Mouse (Mus musculus) stomach, postnatal 0 days (tissue): ENCODE measurements around the gene A130010J15Rik. TPM values are rescaled to one million over a fixed set of nuclear protein-coding genes. Genes with fewer than 3 reads are reported as not detected.

ENCODE experiments used
- ATAC-seq: fragments of 200-750 bp; cut with Nextera tagmentation; 2 replicates; pipeline ENCODE4 v1.8.0; 2017; ENCODE audit not compliant: low FRiP score, low TSS enrichment
- DNase-seq: peaks from one replicate; pipeline ENCODE4 v3.0.0-alpha.2; 2016; ENCODE audit warnings: low spot score
- H3K27ac ChIP-seq: fragments of 300-500 bp; sonication (generic); replicated peaks from 2 replicates; pipeline ENCODE4 v1.5.1; 2014; ENCODE audit warnings: mild to moderate bottlenecking, control low read depth
- H3K27me3 ChIP-seq: fragments of 300-500 bp; sonication (generic); 2 replicates; pipeline ENCODE4 v1.6.1; 2014; ENCODE audit warnings: low read length; ENCODE audit not compliant: control insufficient read depth, insufficient read depth
- H3K36me3 ChIP-seq: fragments of 300-500 bp; sonication (generic); 2 replicates; pipeline ENCODE4 v1.6.1; 2014; ENCODE audit warnings: low read length, mixed read lengths; ENCODE audit not compliant: control insufficient read depth, insufficient read depth
- H3K4me1 ChIP-seq: fragments of 300-500 bp; sonication (generic); replicated peaks from 2 replicates; pipeline ENCODE4 v1.6.1; 2014; ENCODE audit warnings: antibody characterized with exemption; ENCODE audit not compliant: control insufficient read depth, insufficient read depth
- H3K4me2 ChIP-seq: fragments of 300-500 bp; sonication (generic); replicated peaks from 2 replicates; pipeline ENCODE4 v1.6.1; 2014; ENCODE audit warnings: low read depth, mild to moderate bottlenecking, control low read depth, moderate library complexity
- H3K4me3 ChIP-seq: fragments of 300-500 bp; sonication (generic); 2 replicates; pipeline ENCODE4 v1.5.1; 2014; ENCODE audit warnings: low read depth, low read length, control low read depth
- H3K9ac ChIP-seq: fragments of 300-500 bp; sonication (generic); 2 replicates; pipeline ENCODE4 v1.6.1; 2014; ENCODE audit warnings: mild to moderate bottlenecking, low read length, control low read depth, mixed read lengths
- H3K9me3 ChIP-seq: fragments of 300-500 bp; sonication (generic); 2 replicates; pipeline ENCODE4 v1.6.1; 2016; ENCODE audit warnings: low read length; ENCODE audit not compliant: control insufficient read depth
- CTCF ChIP-seq: IDR thresholded peaks from 2 replicates; pipeline ENCODE4 v1.5.1; 2016; ENCODE audit warnings: antibody characterized with exemption, low read depth, mild to moderate bottlenecking, moderate library complexity
- EP300 ChIP-seq: optimal IDR thresholded peaks from 2 replicates; pipeline ENCODE3; 2016; ENCODE audit warnings: antibody characterized with exemption
- WGBS: fragments of 180-500 bp; shearing (Covaris S2); extraction: QIAGEN DNeasy Blood & Tissue Kit; methylation state at CpG from one replicate; pipeline ENCODE4 v1.1.7; 2014; 5-methylcytosine and 5-hydroxymethylcytosine counted together
- polyA plus RNA-seq: library from polyadenylated mRNA; unstranded; fragments of >200 nt; fragmentation: Nextera tagmentation; extraction: Ambion mirVana; gene quantifications from 2 replicates; pipeline ENCODE4 v1.2.1, GENCODE M21; 2015

The A130010J15Rik gene
- polyA plus RNA-seq, 1 experiment from 2014 or later: 11.4 TPM

DNA sequence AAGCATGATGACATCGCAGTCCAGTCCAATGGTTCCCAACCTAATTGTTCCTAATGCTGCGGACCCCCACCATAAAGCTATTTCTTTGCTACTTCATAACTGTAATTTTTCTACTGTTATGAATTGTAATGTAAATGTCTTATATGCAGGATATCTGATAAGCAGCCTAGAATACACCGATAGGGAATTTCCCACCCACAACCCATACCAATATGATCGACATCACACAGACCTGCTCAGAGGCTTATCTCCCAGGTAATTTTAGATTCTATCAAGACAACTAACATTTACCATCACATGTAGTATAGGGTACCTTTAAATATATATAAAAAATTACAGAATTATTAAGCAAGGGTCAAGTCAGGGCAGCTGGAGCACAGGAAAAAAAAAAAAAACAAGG, 58.3 kb downstream of the A130010J15Rik start:
- ATAC-seq: no peak
- Histone ChIP-seq H3K4me2 (no peak overlapping the region), H3K36me3 (no peaks in the 10 kb centered on the region), H3K4me3 (no peak overlapping the region), H3K27me3 (no peaks in the 10 kb centered on the region), H3K9ac (no peak overlapping the region), H3K9me3 (no peaks in the 10 kb centered on the region), H3K4me1 (no peaks in the 10 kb centered on the region), H3K27ac (no peak overlapping the region)
- WGBS: 89% methylated on average over 4 of the region's 4 CpGs
- no peak for DNase-seq
- TF ChIP-seq EP300 (no peak), CTCF (no peak)

DNA sequence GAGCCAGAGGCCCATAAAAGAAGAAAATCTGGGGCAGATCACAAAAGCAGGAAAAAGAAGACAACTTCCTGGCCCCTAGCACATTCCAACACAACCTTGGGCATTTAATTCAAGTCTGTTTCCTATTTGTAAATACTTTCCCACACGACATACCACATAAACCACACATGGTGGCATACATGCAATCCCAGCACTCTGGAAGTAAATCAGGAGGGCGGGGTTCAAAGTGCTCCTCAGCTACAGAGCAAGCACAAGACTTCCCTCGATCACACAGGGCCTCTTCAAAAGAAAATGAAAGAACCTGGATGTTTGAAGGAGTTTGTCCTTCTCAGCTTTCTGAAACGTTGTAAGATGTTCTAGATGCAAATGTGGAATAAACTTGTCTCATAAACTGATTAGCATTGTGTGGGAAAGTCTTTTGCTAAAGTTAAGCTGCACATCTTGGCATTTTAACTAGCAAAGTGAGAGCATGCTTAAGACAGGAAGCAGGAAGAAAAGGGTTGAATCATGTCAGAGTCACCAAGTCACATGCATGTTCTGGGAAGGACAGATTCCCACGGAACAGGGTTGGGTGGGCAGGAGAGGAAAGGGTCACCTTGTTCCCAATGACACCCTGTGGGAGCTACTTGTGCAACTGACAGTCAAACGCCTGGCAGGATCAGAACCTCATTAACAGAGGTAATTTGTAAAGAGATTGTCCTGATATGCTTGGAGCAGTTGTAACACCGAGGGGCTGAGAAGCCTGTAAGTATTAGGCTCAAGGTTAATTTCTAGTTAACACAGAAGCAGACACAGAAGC, 59.1 kb downstream of the A130010J15Rik start:
- Histone ChIP-seq H3K9me3 (no peaks in the 10 kb centered on the region), H3K4me3 (no peak overlapping the region), H3K27ac (no peak overlapping the region), H3K36me3 (no peaks in the 10 kb centered on the region), H3K4me2 (no peak overlapping the region), H3K4me1 (no peaks in the 10 kb centered on the region), H3K27me3 (no peaks in the 10 kb centered on the region), H3K9ac (no peak overlapping the region)
- no peak for TF ChIP-seq EP300
- TF ChIP-seq CTCF: no peak
- WGBS: 39% methylated on average over 7 of the region's 7 CpGs
- no peak for ATAC-seq
- DNase-seq: no peak

Other genes with a start within 250 kb of the A130010J15Rik start
- 0.17 and 0.22 TPM in 2 replicates for gene Syt14, start 132.3 kb upstream of the A130010J15Rik start, polyA plus RNA-seq
- gene Diexf, start 37.8 kb upstream of the A130010J15Rik start, polyA plus RNA-seq: 2.1 and 2.4 TPM in 2 replicates
- 40.7 and 45.0 TPM in 2 replicates for gene Irf6, start 14.9 kb upstream of the A130010J15Rik start, polyA plus RNA-seq
- gene Traf3ip3, start 33.7 kb downstream of the A130010J15Rik start, polyA plus RNA-seq: 1.8 and 2.8 TPM in 2 replicates
- gene Lamb3, start 39.7 kb downstream of the A130010J15Rik start, polyA plus RNA-seq: 34.9 and 35.5 TPM in 2 replicates
- 2.8 and 3.0 TPM in 2 replicates for gene Hsd11b1, start 96.0 kb downstream of the A130010J15Rik start, polyA plus RNA-seq
- 20.8 and 27.4 TPM in 2 replicates for gene G0s2, start 105.2 kb downstream of the A130010J15Rik start, polyA plus RNA-seq
- 1.5 and 1.6 TPM in 2 replicates for gene Camk1g, start 202.3 kb downstream of the A130010J15Rik start, polyA plus RNA-seq